Mouse (Mus musculus): ENCODE data around the gene Slc7a6. TPM values are rescaled to one million over a fixed set of nuclear protein-coding genes. Genes with fewer than 3 reads are reported as not detected.
A peak's percentile ranks its signal among the peaks of the same experiment; 100 is the strongest.

Gene Slc7a6
- total RNA-seq, 2 experiments from 2014 or later, result 10.5 to 11.5 TPM

DNA sequence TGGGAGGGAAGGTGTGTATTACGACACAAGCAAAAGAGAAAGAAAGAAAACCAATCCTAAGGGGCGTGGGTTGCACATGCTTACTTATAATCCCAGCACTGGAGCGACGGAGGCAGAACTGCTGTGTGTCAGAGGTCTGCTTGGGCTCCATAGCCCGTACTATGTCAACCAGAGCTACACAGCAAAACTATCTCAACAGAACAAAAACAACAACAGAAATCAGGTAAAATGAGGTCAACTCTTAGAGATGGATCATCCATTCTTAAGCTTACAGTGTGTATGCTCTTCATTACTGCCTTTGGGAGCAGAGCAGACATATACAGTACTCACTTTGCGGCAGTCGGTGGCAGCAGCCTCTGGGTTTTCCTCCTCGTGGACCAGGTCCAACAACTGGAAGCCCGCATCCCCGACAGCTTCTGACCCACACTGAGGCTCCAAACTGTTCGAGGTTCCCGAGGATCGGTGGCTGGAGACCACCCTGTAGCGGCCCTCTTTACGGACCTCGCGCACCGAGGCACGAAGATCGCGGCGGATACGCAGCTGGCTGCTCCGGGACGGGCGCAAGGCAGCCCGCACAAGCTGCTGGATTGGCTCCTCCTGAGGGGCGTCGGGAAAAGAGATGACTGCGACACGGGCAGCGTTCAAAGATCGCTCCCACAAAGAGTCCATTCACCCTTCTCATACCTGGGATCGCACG lies 41.5 kb downstream of the Slc7a6 start:
- intact Hi-C loops (cut with DNase I), result no loop called here
- H3K27ac ChIP-seq, result peak overlapping the region; percentile 98
- no peak for DNase-seq
- no peak for TF ChIP-seq CTCF (IDR thresholded peaks at IDR 0.05)
- H3K4me3 ChIP-seq, result peak overlapping the region; percentile 80

DNA sequence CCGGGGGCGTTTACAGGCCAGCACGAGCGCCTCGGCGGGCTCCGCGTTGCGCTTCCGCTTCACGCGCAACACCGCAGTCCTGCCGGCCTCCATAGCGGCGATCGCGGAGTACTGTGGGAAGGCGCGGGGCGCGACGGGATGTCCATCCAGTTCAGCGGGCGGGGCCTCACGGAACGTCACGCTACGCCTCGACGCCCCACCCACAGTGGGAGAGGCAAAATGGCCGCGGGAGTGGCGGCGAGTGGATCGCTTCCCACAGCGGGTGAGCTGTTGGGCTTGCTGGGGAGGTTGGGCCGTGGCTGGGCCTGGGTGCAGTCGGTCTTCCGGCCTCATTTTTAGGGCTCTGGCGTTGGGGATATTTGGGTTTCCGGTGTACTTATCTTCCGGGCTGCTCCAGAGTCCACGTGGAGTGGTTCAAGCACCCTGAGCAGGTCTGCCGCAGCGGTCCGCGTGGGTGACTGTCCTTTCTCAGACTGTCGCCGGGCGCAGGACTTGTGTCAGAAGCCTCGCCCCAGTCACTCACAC lies 42.2 kb downstream of the Slc7a6 start, which contains the start of the genes Slc7a6os and Prmt7:
Slc7a6os (minus strand) TSS at position 115 of the 525 bp plus-strand sequence.
Prmt7 (plus strand) TSS at position 116 of the 525 bp plus-strand sequence.
- DNase-seq, result peak; percentile 97
- intact Hi-C loops (cut with DNase I), result no loop called here
- peak within 1 kb of the TSS; percentile 98 for H3K27ac ChIP-seq
- TF ChIP-seq CTCF (IDR thresholded peaks at IDR 0.05), result no peak
- peak within 1 kb of the TSS; percentile 80 for H3K4me3 ChIP-seq

DNA sequence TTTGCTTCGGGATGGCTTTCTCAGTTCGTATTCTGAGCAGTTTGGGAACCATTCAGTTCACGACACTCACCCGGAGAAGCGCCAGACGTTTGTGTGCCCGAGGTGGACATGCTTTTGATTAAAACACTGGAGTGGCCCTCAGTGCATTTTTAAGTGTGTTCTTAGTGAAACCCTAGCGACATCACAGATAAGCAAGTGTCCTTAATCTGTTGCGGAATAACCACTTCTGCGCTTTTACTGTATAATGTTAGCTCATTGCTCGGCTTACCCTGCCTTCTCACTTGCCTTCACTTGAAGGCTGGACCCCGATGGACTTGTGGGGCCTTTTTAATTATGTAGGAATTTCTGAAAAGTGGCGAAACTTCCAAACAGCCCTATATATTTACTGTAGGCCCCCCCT lies 42.8 kb downstream of the Slc7a6 start:
- DNase-seq, result no peak
- intact Hi-C loops (cut with DNase I), result no loop called here
- Histone ChIP-seq H3K27ac (peak overlapping the region; percentile 98), H3K4me3 (peak overlapping the region; percentile 80)
- TF ChIP-seq CTCF (IDR thresholded peaks at IDR 0.05), result no peak

DNA sequence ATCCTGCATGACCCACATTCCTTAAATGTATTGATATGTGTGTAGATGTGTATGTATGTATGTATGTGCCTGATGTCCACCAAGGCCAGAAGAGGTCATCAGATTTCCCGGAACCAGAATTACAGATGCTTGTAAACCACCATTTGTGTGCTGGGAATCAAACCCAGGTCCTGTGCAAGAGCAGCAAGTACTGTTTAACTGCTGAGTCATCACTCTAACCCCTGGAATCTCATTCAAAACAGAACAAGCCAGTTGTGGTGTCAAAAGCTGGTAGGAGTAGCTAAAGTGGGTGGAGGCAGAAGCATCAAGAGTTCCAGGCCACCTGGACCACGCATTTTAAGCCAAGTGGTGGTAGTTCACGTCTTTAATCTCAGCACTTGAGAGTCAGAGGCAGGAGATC lies 45.3 kb downstream of the Slc7a6 start:
- H3K4me3 ChIP-seq, result no peak overlapping the region
- no peak for DNase-seq
- H3K27ac ChIP-seq, result no peak overlapping the region
- TF ChIP-seq CTCF (IDR thresholded peaks at IDR 0.05), result no peak
- intact Hi-C loops (cut with DNase I), result no loop called here

DNA sequence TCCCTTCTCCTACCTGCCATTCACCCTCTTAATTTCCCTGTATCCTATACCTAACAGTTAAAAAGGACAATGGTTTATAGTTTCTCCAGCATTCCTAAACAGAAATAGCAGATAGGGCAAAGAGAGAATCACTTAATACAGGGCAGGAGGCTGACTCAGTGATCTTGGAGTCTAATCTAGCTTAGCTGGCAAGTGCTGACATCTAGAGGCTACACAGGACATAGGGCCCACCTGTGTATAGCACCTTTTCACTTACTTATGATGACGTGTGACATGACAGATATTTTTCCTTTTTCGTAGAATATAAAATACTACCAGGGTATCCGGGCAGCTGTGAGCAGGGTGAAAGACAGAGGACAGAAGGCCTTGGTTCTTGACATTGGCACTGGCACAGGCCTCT lies 51.0 kb downstream of the Slc7a6 start:
- Histone ChIP-seq H3K4me3 (no peak overlapping the region), H3K27ac (no peak overlapping the region)
- no peak for DNase-seq
- intact Hi-C loops (cut with DNase I), result loop anchor here (10.0 kb wide), 1 partner anchor 185 kb away; no protein-coding TSS in a partner anchor
- TF ChIP-seq CTCF (IDR thresholded peaks at IDR 0.05), result peak; percentile 5; the same call in 1 of the 2 replicates

DNA sequence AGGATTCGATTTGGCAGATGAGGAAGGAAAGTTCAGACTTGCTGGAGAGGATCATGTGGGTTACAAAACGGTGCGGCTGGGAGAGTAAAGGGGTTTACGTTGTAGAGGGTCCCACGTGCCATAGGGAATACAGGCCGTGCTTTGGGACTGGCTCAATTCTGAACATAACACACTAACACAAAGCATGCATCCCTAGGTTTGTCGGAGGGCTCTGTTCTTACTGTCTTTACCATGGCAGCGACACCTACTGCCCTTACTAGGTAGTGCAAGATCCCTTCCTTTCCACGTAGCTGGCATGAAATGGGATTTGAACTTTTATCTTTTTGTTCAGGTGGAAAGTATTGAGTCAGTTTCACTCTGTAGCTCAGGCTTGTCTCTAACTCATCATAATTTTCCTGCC lies 57.9 kb downstream of the Slc7a6 start:
- TF ChIP-seq CTCF (IDR thresholded peaks at IDR 0.05), result peak; percentile 90
- peak; percentile 58 for DNase-seq
- H3K4me3 ChIP-seq, result no peak overlapping the region
- intact Hi-C loops (cut with DNase I), result loop anchor here (1.0 to 10.0 kb wide), 2 partner anchors 86 to 178 kb away; no protein-coding TSS in a partner anchor
- no peak overlapping the region for H3K27ac ChIP-seq

DNA sequence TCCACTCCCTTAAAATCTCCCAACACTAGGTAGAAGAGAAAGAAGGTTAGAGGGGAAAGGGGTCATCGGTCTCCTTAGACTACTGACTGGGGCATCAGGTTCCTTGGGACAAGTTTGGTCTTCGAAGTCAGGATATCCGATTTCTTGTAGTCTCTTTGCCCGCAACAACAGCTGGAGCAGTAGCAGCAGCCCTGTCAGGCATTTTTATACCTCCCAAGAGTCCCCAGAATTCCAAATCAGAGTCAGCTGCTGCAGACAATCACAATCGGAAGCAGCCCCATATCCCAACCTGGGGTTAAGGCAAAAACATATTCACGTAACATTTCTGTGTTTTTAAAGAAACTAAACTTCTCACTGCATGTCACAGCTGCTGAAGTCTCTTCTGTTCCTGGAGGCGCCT lies 62.9 kb downstream of the Slc7a6 start:
- DNase-seq, result no peak
- Histone ChIP-seq H3K27ac (no peak overlapping the region), H3K4me3 (no peak overlapping the region)
- TF ChIP-seq CTCF (IDR thresholded peaks at IDR 0.05), result no peak
- intact Hi-C loops (cut with DNase I), result no loop called here

DNA sequence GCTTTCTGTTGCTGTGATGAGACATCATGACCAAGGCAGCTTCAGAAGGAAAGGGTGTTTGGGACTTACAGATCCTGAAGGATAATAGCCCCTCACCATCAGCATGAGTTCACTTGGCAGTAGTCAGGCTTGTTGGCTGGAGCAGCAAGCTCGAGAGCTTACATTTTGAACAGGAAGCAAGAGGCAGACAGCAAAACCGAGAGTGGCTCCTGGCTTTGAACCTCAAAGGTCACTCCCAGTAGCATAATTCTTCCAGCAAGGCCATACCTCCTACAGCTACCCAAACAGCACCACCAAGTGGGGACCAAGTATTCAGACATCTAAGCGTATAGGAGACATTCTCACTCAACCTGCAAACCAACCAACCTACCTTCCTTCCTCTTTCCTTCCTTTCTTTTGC lies 64.1 kb downstream of the Slc7a6 start:
- intact Hi-C loops (cut with DNase I), result no loop called here
- H3K27ac ChIP-seq, result no peak overlapping the region
- no peak for TF ChIP-seq CTCF (IDR thresholded peaks at IDR 0.05)
- H3K4me3 ChIP-seq, result no peak overlapping the region
- no peak for DNase-seq

DNA sequence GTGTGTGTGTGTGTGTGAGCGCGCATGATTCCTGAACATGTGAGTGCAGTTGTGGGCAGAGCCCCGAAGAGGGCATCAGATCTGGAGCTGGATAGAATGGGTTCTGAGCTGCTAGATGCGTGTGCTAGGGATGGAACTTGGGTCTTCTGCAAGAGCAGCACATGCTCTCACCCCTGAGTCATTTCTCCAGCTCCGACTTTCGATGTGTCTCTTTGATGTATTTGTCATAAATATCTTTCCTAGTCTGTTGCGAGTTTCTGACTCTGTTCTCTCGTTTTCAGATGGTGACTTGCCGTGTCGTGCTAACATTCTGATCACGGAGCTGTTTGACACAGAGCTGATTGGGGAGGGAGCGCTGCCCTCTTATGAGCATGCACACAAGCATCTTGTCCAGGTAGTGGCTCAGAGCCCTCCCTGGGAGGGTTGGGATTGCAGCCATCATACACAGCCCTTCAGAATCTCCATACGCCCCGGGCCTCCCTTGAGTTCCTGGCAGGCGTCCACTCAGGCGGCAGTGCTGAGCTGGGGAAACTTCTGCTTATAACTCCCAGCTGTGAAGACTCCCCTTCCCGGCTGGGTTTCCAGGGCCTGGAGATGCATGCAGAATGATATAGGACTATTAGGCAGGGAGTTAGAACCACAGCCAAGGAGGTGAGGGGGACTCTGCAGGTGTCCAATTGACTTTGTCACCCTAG lies 66.1 kb downstream of the Slc7a6 start:
- no peak for TF ChIP-seq CTCF (IDR thresholded peaks at IDR 0.05)
- intact Hi-C loops (cut with DNase I), result no loop called here
- Histone ChIP-seq H3K4me3 (no peak overlapping the region), H3K27ac (no peak overlapping the region)
- DNase-seq, result no peak

DNA sequence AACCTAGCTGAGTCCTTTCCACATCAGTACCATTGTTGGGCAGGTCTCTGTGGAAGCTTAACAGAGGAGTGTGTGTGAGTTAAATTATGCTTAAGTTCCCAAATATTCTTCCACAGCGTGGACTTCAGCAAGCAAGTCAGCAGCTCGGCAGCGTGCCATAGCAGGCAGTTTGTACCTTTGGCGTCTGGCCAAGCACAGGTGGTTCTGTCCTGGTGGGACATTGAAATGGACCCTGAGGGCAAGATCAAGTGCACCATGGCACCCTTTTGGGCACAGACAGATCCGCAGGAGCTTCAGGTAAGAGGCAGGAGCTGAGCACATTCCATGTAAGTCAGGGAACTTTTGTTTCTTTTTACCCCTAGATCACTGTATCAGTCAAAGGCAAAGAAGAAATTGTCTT lies 68.4 kb downstream of the Slc7a6 start:
- intact Hi-C loops (cut with DNase I), result no loop called here
- DNase-seq, result no peak
- no peak for TF ChIP-seq CTCF (IDR thresholded peaks at IDR 0.05)
- Histone ChIP-seq H3K27ac (no peak overlapping the region), H3K4me3 (no peak overlapping the region)

Other genes with a start within 250 kb of the Slc7a6 start
- gene Ctrl, start 235.0 kb upstream of the Slc7a6 start, total RNA-seq (2021), result not detected
- 10 to 100 TPM; 17.9 to 26.1 TPM for gene Psmb10, start 230.4 kb upstream of the Slc7a6 start, total RNA-seq (2021)
- under 1 TPM; 0.23 to 0.33 TPM for gene Lcat, start 225.5 kb upstream of the Slc7a6 start, total RNA-seq (2021)
- 10 to 100 TPM in 1 of 2 experiments, 1 to 10 TPM in 1; 9.1 to 14.3 TPM for gene Slc12a4, start 202.8 kb upstream of the Slc7a6 start, total RNA-seq (2021)
- gene Dpep3, start 189.4 kb upstream of the Slc7a6 start, total RNA-seq (2021), result under 1 TPM in 1 of 2 experiments, not detected in 1; 0.17 TPM
- gene Dus2, start 177.5 kb upstream of the Slc7a6 start, total RNA-seq (2021), result 10 to 100 TPM in 1 of 2 experiments, 1 to 10 TPM in 1; 9.0 to 11.5 TPM
- gene Dpep2nb, start 162.9 kb upstream of the Slc7a6 start, total RNA-seq (2021), result not detected
- gene Ddx28, start 157.0 kb upstream of the Slc7a6 start, total RNA-seq (2021), result 10 to 100 TPM; 10.4 to 10.7 TPM
- 10 to 100 TPM; 24.9 to 28.7 TPM for gene Nfatc3, start 110.0 kb upstream of the Slc7a6 start, total RNA-seq (2021)
- not detected for gene Esrp2, start 31.9 kb upstream of the Slc7a6 start, total RNA-seq (2021)
- gene Pla2g15, start 18.5 kb upstream of the Slc7a6 start, total RNA-seq (2021), result 1 to 10 TPM; 3.5 TPM
- 1 to 10 TPM; 9.0 to 9.6 TPM for gene Slc7a6os, start 42.1 kb downstream of the Slc7a6 start, total RNA-seq (2021)
- 10 to 100 TPM; 27.5 to 29.8 TPM for gene Prmt7, start 42.1 kb downstream of the Slc7a6 start, total RNA-seq (2021)
- 1 to 10 TPM in 1 of 2 experiments, under 1 TPM in 1; 0.79 to 1.9 TPM for gene Smpd3, start 169.1 kb downstream of the Slc7a6 start, total RNA-seq (2021)
- gene Zfp90, start 246.5 kb downstream of the Slc7a6 start, total RNA-seq (2021), result 1 to 10 TPM; 1.2 to 1.7 TPM